Comparison of ENCODE assay signal across 17 mouse cellular contexts in genomic region chr5:21693372-21693870, GRCm38 (mm10). TPM values are rescaled to one million over a fixed set of nuclear protein-coding genes. Genes with fewer than 3 reads are reported as not detected.
"Had no signal": no experiment of that assay in that cellular context is flagged by ENCODE, and none has a peak within 500 bp of the region (broad histone marks: within the 10 kb centered on the region; RNA-seq: fewer than 3 reads in every experiment).

No protein-coding gene starts in this region.

- ATAC-seq: liver, postnatal 0 days; lung, postnatal 0 days had no signal

- H3K36me3 ChIP-seq: limb, embryonic 12.5 days; limb, embryonic 15.5 days had no signal

- H3K4me3 ChIP-seq: limb, embryonic 12.5 days; limb, embryonic 15.5 days had no signal

- H3K4me1 ChIP-seq: limb, embryonic 12.5 days; limb, embryonic 15.5 days had no signal

- DNase-seq: kidney, adult 18-20 months; layer of hippocampus, postnatal 36 days; left cerebral cortex, postnatal 4 days; liver, postnatal 0 days; lung, embryonic 14.5 days; midbrain, embryonic 14.5 days; thymus, adult 18-20 months; thymus, postnatal 36 days had no signal

- H3K27me3 ChIP-seq: limb, embryonic 12.5 days; limb, embryonic 15.5 days had no signal

- H3K4me2 ChIP-seq: limb, embryonic 12.5 days; limb, embryonic 15.5 days; liver, embryonic 11.5 days; lung, embryonic 14.5 days had no signal

- H3K9ac ChIP-seq: limb, embryonic 12.5 days; limb, embryonic 15.5 days; liver, embryonic 14.5 days; liver, postnatal 0 days; lung, embryonic 14.5 days had no signal

- H3K27ac ChIP-seq: limb, embryonic 12.5 days; limb, embryonic 15.5 days; liver, embryonic 14.5 days; macrophage had no signal

- H3K9me3 ChIP-seq: limb, embryonic 12.5 days; limb, embryonic 15.5 days had no signal

RNA-seq across cellular contexts. Expression of gene Fbxl13, which starts 48.0 kb away (rescaled TPM):
- total RNA-seq: megakaryocyte, adult 5-6 weeks had no signal
- polyA plus RNA-seq: limb, embryonic 15.5 days; macrophage; neural tube, embryonic 11.5 days; small intestine, adult 2 months had no signal
